Mouse (Mus musculus): ENCODE measurements around the gene Usp18. TPM values are rescaled to one million over a fixed set of nuclear protein-coding genes. Genes with fewer than 3 reads are reported as not detected.

Gene Usp18
- polyA plus RNA-seq, 1 experiment from 2014 or later = 21.6 TPM

DNA sequence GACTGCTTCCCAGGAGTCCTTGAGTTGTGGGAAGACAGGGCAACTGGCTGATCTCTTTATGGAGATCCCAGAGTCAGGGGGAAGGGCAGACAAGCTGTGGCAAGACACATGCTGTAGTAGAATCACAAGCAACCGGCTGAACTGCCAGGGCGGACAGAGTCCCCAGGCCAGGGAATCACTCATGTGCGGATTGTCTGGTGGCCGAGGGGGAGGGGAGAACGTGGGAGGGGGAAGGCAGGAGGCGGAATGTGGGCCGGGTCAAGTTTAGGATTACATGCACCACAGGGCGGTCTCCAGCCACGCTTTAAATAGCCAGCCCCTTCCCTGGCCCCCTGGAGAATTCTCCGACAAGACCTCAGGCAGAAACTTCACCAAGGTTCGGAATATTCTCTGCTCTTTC, 54.2 kb downstream of the Usp18 start, which contains the start of gene Slc6a13:
Gene Slc6a13 (plus strand): TSS at position 274 of the 400 bp plus-strand sequence.
- H3K4me2 ChIP-seq (replicated peaks; ENCODE audit: low read depth) = no peak within 1 kb of the TSS
- WGBS = 8% methylated on average over 10 of the region's 11 CpGs
- H3K4me1 ChIP-seq (replicated peaks; ENCODE audit: control insufficient read depth, insufficient read depth, low read length) = no peaks in the 10 kb centered on the region
- no peak within 1 kb of the TSS for H3K9ac ChIP-seq (ENCODE audit: low read depth, low read length)
- no peak within 1 kb of the TSS for H3K4me3 ChIP-seq (ENCODE audit: low read depth, low read length)
- no peak for ATAC-seq
- no peaks in the 10 kb centered on the region for H3K27me3 ChIP-seq (replicated peaks; ENCODE audit: control insufficient read depth, insufficient read depth, low read length)
- TF ChIP-seq CTCF (IDR thresholded peaks at IDR 0.05; ENCODE audit: low read depth) = no peak
- H3K36me3 ChIP-seq (ENCODE audit: control insufficient read depth, insufficient read depth) = no peaks in the 10 kb centered on the region
- no peaks in the 10 kb centered on the region for H3K9me3 ChIP-seq (ENCODE audit: control insufficient read depth)
- H3K27ac ChIP-seq (ENCODE audit: low read depth, low read length) = no peak within 1 kb of the TSS

DNA sequence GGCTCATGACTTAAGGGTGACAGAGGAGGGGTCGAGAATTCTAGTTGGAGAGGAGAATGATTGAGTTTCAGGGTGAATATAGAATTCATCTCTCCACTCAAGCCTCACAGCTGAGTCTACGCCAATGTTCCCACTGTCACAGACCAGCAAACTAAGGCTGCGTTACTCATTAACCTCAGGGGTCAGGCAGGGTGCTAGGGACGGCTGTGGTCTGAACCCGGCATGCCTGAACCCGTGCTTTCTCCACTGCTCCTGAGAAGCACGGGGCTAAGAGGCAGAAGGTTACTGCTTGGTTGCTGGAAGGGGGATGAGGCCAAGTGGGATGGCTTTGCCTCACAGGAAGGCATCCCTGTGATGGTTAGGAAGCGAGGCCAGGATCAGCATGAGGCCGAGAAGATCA, 54.8 kb downstream of the Usp18 start:
- 45% methylated on average over 9 of the region's 9 CpGs for WGBS
- no peaks in the 10 kb centered on the region for H3K9me3 ChIP-seq (ENCODE audit: control insufficient read depth)
- no peaks in the 10 kb centered on the region for H3K4me1 ChIP-seq (replicated peaks; ENCODE audit: control insufficient read depth, insufficient read depth, low read length)
- no peak overlapping the region for H3K9ac ChIP-seq (ENCODE audit: low read depth, low read length)
- H3K4me3 ChIP-seq (ENCODE audit: low read depth, low read length) = no peak overlapping the region
- H3K36me3 ChIP-seq (ENCODE audit: control insufficient read depth, insufficient read depth) = no peaks in the 10 kb centered on the region
- no peak for TF ChIP-seq CTCF (IDR thresholded peaks at IDR 0.05; ENCODE audit: low read depth)
- no peak overlapping the region for H3K27ac ChIP-seq (ENCODE audit: low read depth, low read length)
- no peak overlapping the region for H3K4me2 ChIP-seq (replicated peaks; ENCODE audit: low read depth)
- no peak for ATAC-seq
- H3K27me3 ChIP-seq (replicated peaks; ENCODE audit: control insufficient read depth, insufficient read depth, low read length) = no peaks in the 10 kb centered on the region

DNA sequence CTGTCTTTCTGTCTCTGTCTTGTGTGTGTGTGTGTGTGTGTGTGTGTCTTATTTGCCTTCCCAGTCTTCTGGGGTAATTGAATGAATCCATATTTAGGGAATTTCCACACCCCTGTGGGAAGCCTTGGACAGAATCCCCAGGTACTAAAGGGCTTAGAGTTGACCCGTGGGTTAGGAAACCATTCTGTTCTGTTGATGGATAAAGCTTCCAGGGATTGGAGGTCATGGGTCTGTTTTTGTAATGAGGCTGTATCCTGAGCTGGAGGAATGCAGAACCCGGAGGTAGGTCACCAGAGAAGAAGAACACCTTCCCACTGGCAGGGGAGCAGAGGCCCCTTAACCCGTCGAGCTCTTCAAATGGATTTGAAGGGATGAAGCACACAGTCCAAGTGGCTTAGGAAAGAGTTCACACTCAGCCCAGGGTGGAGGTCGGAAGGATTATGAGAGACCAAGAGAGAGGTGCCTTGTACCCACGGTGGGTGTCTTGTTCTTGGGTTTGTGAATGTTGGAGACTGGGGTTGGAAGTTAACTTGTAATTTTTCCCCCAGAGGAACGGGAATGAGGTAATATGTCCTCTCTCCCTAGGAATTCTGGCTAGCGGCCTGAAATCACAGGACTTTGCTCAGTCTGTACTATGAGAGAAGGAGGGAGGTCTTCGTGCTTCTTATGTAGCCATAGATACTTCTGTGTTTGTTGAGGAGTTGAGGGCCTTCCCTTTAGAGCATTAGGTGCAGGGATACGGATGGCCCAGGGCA, 57.9 kb downstream of the Usp18 start:
- no peak for TF ChIP-seq CTCF (IDR thresholded peaks at IDR 0.05; ENCODE audit: low read depth)
- H3K4me3 ChIP-seq (ENCODE audit: low read depth, low read length) = no peak overlapping the region
- H3K9ac ChIP-seq (ENCODE audit: low read depth, low read length) = no peak overlapping the region
- no peaks in the 10 kb centered on the region for H3K4me1 ChIP-seq (replicated peaks; ENCODE audit: control insufficient read depth, insufficient read depth, low read length)
- WGBS = 68% methylated on average over 10 of the region's 10 CpGs
- H3K36me3 ChIP-seq (ENCODE audit: control insufficient read depth, insufficient read depth) = no peaks in the 10 kb centered on the region
- no peak overlapping the region for H3K27ac ChIP-seq (ENCODE audit: low read depth, low read length)
- H3K27me3 ChIP-seq (replicated peaks; ENCODE audit: control insufficient read depth, insufficient read depth, low read length) = no peaks in the 10 kb centered on the region
- ATAC-seq = no peak
- no peak overlapping the region for H3K4me2 ChIP-seq (replicated peaks; ENCODE audit: low read depth)
- H3K9me3 ChIP-seq (ENCODE audit: control insufficient read depth) = no peaks in the 10 kb centered on the region

DNA sequence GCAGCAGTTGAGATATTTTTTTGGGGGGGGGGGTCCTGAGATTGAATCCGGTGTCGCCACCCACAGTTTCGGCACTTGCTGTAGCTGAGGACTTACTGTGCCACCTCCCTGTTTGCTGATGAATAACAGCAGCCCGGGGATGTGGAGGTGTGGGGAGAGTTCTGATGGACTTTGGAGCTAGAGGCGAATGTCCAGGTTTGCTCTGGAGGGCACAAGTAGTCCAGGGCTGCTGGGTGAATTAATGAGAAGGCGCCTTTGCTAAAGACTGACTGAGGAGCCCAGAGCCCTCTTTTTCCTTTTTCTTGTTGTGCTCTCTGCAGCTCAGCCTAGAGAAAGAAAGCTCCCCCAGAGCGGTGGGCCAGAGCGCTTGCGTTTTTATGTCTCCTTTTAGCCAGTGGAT, 58.9 kb downstream of the Usp18 start:
- no peak overlapping the region for H3K4me2 ChIP-seq (replicated peaks; ENCODE audit: low read depth)
- no peaks in the 10 kb centered on the region for H3K9me3 ChIP-seq (ENCODE audit: control insufficient read depth)
- no peaks in the 10 kb centered on the region for H3K36me3 ChIP-seq (ENCODE audit: control insufficient read depth, insufficient read depth)
- WGBS = 65% methylated on average over 9 of the region's 9 CpGs
- no peaks in the 10 kb centered on the region for H3K4me1 ChIP-seq (replicated peaks; ENCODE audit: control insufficient read depth, insufficient read depth, low read length)
- H3K9ac ChIP-seq (ENCODE audit: low read depth, low read length) = no peak overlapping the region
- H3K27ac ChIP-seq (ENCODE audit: low read depth, low read length) = no peak overlapping the region
- no peak for ATAC-seq
- H3K4me3 ChIP-seq (ENCODE audit: low read depth, low read length) = no peak overlapping the region
- no peak for TF ChIP-seq CTCF (IDR thresholded peaks at IDR 0.05; ENCODE audit: low read depth)
- H3K27me3 ChIP-seq (replicated peaks; ENCODE audit: control insufficient read depth, insufficient read depth, low read length) = no peaks in the 10 kb centered on the region

DNA sequence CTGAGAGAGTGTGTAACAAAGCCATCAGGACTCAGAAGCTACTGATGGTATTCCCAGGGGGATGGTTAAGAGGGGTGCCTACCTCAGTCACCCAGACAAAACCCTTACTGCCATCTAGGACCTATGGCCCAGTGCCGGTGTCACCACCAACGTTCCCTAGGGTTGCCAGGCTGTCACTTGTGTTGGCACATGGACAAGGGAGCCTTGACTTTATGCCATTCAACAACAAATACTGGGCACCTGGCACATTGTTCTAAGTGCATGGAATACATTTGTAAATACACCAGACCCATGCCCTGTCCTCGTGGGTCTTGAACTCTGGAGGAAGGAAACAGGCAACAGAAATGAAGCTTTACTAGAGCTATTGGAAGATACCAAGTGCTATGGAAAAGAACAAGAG, 59.9 kb downstream of the Usp18 start:
- no peak for ATAC-seq
- Histone ChIP-seq H3K9ac (ENCODE audit: low read depth, low read length) (no peak overlapping the region), H3K9me3 (ENCODE audit: control insufficient read depth) (no peaks in the 10 kb centered on the region), H3K27me3 (replicated peaks; ENCODE audit: control insufficient read depth, insufficient read depth, low read length) (no peaks in the 10 kb centered on the region), H3K4me1 (replicated peaks; ENCODE audit: control insufficient read depth, insufficient read depth, low read length) (no peaks in the 10 kb centered on the region), H3K4me2 (replicated peaks; ENCODE audit: low read depth) (no peak overlapping the region), H3K36me3 (ENCODE audit: control insufficient read depth, insufficient read depth) (no peaks in the 10 kb centered on the region), H3K4me3 (ENCODE audit: low read depth, low read length) (no peak overlapping the region), H3K27ac (ENCODE audit: low read depth, low read length) (no peak overlapping the region)
- TF ChIP-seq CTCF (IDR thresholded peaks at IDR 0.05; ENCODE audit: low read depth) = no peak
- 90% methylated on average over 3 of the region's 3 CpGs for WGBS

DNA sequence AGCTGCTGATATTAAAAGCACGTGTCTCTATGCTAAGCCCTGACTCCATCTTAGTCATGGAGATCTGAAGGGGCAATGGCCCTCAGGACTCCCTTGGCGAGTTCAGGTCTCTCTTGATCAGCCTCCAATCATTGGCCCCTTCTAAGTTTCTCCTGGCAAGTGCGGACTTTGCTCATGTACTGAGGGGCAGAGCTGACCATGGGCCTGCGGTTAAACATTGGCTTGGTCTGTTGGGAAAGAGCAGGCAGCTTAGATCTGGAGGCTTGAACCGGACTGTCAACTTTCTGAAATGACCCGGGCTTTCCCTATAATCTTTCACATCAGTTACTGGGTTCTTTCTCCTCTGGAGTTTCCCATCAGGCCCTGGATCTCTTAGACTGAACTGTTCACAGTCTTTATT, 65.3 kb downstream of the Usp18 start:
- Histone ChIP-seq H3K27me3 (replicated peaks; ENCODE audit: control insufficient read depth, insufficient read depth, low read length) (no peaks in the 10 kb centered on the region), H3K27ac (ENCODE audit: low read depth, low read length) (no peak overlapping the region), H3K9ac (ENCODE audit: low read depth, low read length) (no peak overlapping the region), H3K36me3 (ENCODE audit: control insufficient read depth, insufficient read depth) (no peaks in the 10 kb centered on the region), H3K4me2 (replicated peaks; ENCODE audit: low read depth) (no peak overlapping the region), H3K4me3 (ENCODE audit: low read depth, low read length) (no peak overlapping the region), H3K4me1 (replicated peaks; ENCODE audit: control insufficient read depth, insufficient read depth, low read length) (no peaks in the 10 kb centered on the region), H3K9me3 (ENCODE audit: control insufficient read depth) (no peaks in the 10 kb centered on the region)
- TF ChIP-seq CTCF (IDR thresholded peaks at IDR 0.05; ENCODE audit: low read depth) = no peak
- ATAC-seq = peak; percentile 36; the same call in 1 of the 2 replicates
- WGBS = 49% methylated on average over 6 of the region's 6 CpGs

Measured in intestine, postnatal 0 days (tissue).